Mouse (Mus musculus): ENCODE measurements around the gene Fbxl15. TPM values are rescaled to one million over a fixed set of nuclear protein-coding genes. Genes with fewer than 3 reads are reported as not detected.

The Fbxl15 gene
- polyA plus RNA-seq, 1 experiment from 2014 or later: 13.2 TPM

DNA sequence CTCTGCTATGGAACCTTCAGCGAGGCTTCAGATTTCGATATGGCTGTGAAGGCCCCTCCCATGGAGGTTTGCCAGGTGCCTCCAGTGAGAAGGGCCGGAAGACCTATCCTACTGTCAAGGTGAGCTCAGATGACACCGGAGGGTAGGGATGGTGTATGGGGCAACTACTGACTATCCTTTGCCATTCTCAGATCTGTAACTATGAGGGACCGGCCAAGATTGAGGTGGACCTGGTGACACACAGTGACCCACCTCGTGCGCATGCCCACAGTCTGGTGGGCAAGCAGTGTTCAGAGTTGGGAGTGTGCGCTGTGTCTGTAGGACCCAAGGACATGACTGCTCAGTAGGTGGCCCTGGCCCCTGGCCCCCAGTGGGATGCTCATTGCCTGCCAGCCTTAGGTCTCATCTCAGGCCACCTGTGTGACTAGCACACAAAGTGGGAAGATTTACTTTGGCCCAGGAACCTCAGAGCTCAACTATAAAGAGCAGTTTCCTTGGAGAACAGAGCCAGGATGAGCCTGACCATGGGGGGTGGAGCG is 21.2 kb upstream of the Fbxl15 start:
- Histone ChIP-seq H3K27ac (replicated peaks) (no peak overlapping the region), H3K4me2 (replicated peaks; ENCODE audit: low read depth) (no peak overlapping the region; the same call in 1 of the 2 replicates), H3K4me3 (ENCODE audit: low read depth, low read length) (no peak overlapping the region), H3K36me3 (ENCODE audit: control insufficient read depth, insufficient read depth, low read length) (peaks cover 21% of the 10 kb centered on the region), H3K4me1 (replicated peaks; ENCODE audit: control insufficient read depth, insufficient read depth) (no peaks in the 10 kb centered on the region; the same call in 1 of the 2 replicates), H3K9me3 (ENCODE audit: control insufficient read depth, low read length) (no peaks in the 10 kb centered on the region), H3K9ac (ENCODE audit: low read length) (no peak overlapping the region), H3K27me3 (ENCODE audit: control insufficient read depth, insufficient read depth, low read length) (no peaks in the 10 kb centered on the region)
- WGBS: 89% methylated on average over 9 of the region's 9 CpGs
- no peak for DNase-seq (ENCODE audit: low spot score)
- TF ChIP-seq CTCF (IDR thresholded peaks at IDR 0.05; ENCODE audit: low read depth) (no peak), EP300 (optimal IDR thresholded peaks at IDR 0.05) (no peak)
- ATAC-seq (ENCODE audit: low FRiP score, low TSS enrichment): no peak

GRCm38 (mm10) chr19:46307781-46308180 is 20.2 kb upstream of the Fbxl15 start:
- peaks cover 27% of the 10 kb centered on the region for H3K36me3 ChIP-seq (ENCODE audit: control insufficient read depth, insufficient read depth, low read length)
- no peaks in the 10 kb centered on the region; the same call in 1 of the 2 replicates for H3K4me1 ChIP-seq (replicated peaks; ENCODE audit: control insufficient read depth, insufficient read depth)
- TF ChIP-seq EP300 (optimal IDR thresholded peaks at IDR 0.05) (no peak), CTCF (IDR thresholded peaks at IDR 0.05; ENCODE audit: low read depth) (no peak)
- no peak overlapping the region for H3K9ac ChIP-seq (ENCODE audit: low read length)
- H3K4me2 ChIP-seq (replicated peaks; ENCODE audit: low read depth): no peak overlapping the region
- H3K27ac ChIP-seq (replicated peaks): no peak overlapping the region
- WGBS: 89% methylated on average over 16 of the region's 16 CpGs
- H3K9me3 ChIP-seq (ENCODE audit: control insufficient read depth, low read length): no peaks in the 10 kb centered on the region
- no peaks in the 10 kb centered on the region for H3K27me3 ChIP-seq (ENCODE audit: control insufficient read depth, insufficient read depth, low read length)
- DNase-seq (ENCODE audit: low spot score) (no peak), ATAC-seq (ENCODE audit: low FRiP score, low TSS enrichment) (no peak)
- no peak overlapping the region for H3K4me3 ChIP-seq (ENCODE audit: low read depth, low read length)

DNA sequence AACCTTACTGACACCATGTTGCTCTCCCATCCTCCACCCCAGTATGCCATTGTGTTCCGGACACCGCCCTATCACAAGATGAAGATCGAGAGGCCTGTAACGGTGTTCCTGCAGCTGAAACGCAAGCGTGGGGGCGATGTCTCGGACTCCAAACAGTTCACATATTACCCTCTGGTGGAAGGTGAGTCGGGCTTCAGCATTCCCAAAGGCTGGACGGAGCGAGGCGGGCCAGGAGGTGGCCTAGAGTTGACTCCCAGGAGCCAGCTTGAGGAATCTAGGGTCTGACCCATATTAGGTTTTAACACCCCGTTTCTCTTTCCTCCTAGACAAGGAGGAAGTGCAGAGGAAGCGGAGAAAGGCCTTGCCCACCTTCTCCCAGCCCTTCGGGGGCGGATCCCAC is 19.7 kb upstream of the Fbxl15 start:
- Histone ChIP-seq H3K9me3 (ENCODE audit: control insufficient read depth, low read length) (no peaks in the 10 kb centered on the region), H3K4me2 (replicated peaks; ENCODE audit: low read depth) (no peak overlapping the region), H3K27ac (replicated peaks) (no peak overlapping the region), H3K36me3 (ENCODE audit: control insufficient read depth, insufficient read depth, low read length) (peaks cover 31% of the 10 kb centered on the region), H3K4me1 (replicated peaks; ENCODE audit: control insufficient read depth, insufficient read depth) (no peaks in the 10 kb centered on the region; the same call in 1 of the 2 replicates), H3K9ac (ENCODE audit: low read length) (no peak overlapping the region), H3K4me3 (ENCODE audit: low read depth, low read length) (no peak overlapping the region), H3K27me3 (ENCODE audit: control insufficient read depth, insufficient read depth, low read length) (no peaks in the 10 kb centered on the region)
- WGBS: 79% methylated on average over 16 of the region's 16 CpGs
- TF ChIP-seq EP300 (optimal IDR thresholded peaks at IDR 0.05) (no peak), CTCF (IDR thresholded peaks at IDR 0.05; ENCODE audit: low read depth) (no peak)
- no peak for ATAC-seq (ENCODE audit: low FRiP score, low TSS enrichment)
- DNase-seq (ENCODE audit: low spot score): no peak

- peak; percentile 87 for DNase-seq (ENCODE audit: low spot score)
- ATAC-seq (ENCODE audit: low FRiP score, low TSS enrichment): peak; percentile 8; the same call in 1 of the 2 replicates
- H3K9me3 ChIP-seq (ENCODE audit: control insufficient read depth, low read length): no peaks in the 10 kb centered on the region
- H3K27me3 ChIP-seq (ENCODE audit: control insufficient read depth, insufficient read depth, low read length): no peaks in the 10 kb centered on the region
- peak; percentile 97 for TF ChIP-seq CTCF (IDR thresholded peaks at IDR 0.05; ENCODE audit: low read depth)
- no peak for TF ChIP-seq EP300 (optimal IDR thresholded peaks at IDR 0.05)
- H3K4me2 ChIP-seq (replicated peaks; ENCODE audit: low read depth): peak overlapping the region; percentile 69
- no peak overlapping the region for H3K27ac ChIP-seq (replicated peaks)
- H3K9ac ChIP-seq (ENCODE audit: low read length): peak overlapping the region; percentile 54; the same call in 1 of the 2 replicates
- peaks cover 32% of the 10 kb centered on the region for H3K36me3 ChIP-seq (ENCODE audit: control insufficient read depth, insufficient read depth, low read length)
- H3K4me1 ChIP-seq (replicated peaks; ENCODE audit: control insufficient read depth, insufficient read depth): no peaks in the 10 kb centered on the region; the same call in 1 of the 2 replicates
- WGBS: 2% methylated on average over 46 of the region's 47 CpGs
- H3K4me3 ChIP-seq (ENCODE audit: low read depth, low read length): peak overlapping the region; percentile 35
Observed at GRCm38 (mm10) chr19:46308706-46309435, 19.1 kb upstream of the Fbxl15 start.

- Histone ChIP-seq H3K4me2 (replicated peaks; ENCODE audit: low read depth) (no peak overlapping the region), H3K36me3 (ENCODE audit: control insufficient read depth, insufficient read depth, low read length) (peaks cover 32% of the 10 kb centered on the region), H3K4me3 (ENCODE audit: low read depth, low read length) (no peak overlapping the region), H3K9ac (ENCODE audit: low read length) (no peak overlapping the region), H3K27ac (replicated peaks) (no peak overlapping the region), H3K27me3 (ENCODE audit: control insufficient read depth, insufficient read depth, low read length) (no peaks in the 10 kb centered on the region), H3K4me1 (replicated peaks; ENCODE audit: control insufficient read depth, insufficient read depth) (no peaks in the 10 kb centered on the region; the same call in 1 of the 2 replicates), H3K9me3 (ENCODE audit: control insufficient read depth, low read length) (no peaks in the 10 kb centered on the region)
- WGBS: 78% methylated on average over 21 of the region's 21 CpGs
- TF ChIP-seq EP300 (optimal IDR thresholded peaks at IDR 0.05) (no peak), CTCF (IDR thresholded peaks at IDR 0.05; ENCODE audit: low read depth) (no peak)
- DNase-seq (ENCODE audit: low spot score) (no peak), ATAC-seq (ENCODE audit: low FRiP score, low TSS enrichment) (no peak)
Observed at GRCm38 (mm10) chr19:46309651-46310305, 18.2 kb upstream of the Fbxl15 start.

Measured in stomach, postnatal 0 days (tissue).